Comparison of ENCODE assay signal across 8 mouse cellular contexts in genomic region chr5:131306321-131306907, GRCm38 (mm10). TPM values are rescaled to one million over a fixed set of nuclear protein-coding genes. Genes with fewer than 3 reads are reported as not detected.
DNase-seq lines count a peak whose midpoint lies in the region; ATAC-seq lines count a peak whose summit lies in the region.

No protein-coding gene starts in this region.

- peak; percentile 90 for DNase-seq in heart, adult 11 months
- no peak for DNase-seq in heart, adult 8-10 months (ENCODE audit: low spot score)
- DNase-seq in ES-CJ7 (ENCODE audit: low read depth, low spot score) = peak; percentile 45
- DNase-seq in embryo, embryonic 10.5 days (ENCODE audit: low spot score) = peak; percentile 30
- peak; percentile 54 for DNase-seq in limb, embryonic 11.5 days (ENCODE audit: low spot score)
- peak; percentile 19 for DNase-seq in right cerebral cortex, postnatal 4 days
- DNase-seq in c-Kit-positive CD71-positive TER-119-positive erythroid progenitor cells, embryonic 14.5 days (ENCODE audit: low spot score) = no peak

- H3K36me3 ChIP-seq in heart, embryonic 13.5 days = no peaks in the 10 kb centered on the region
- no peaks in the 10 kb centered on the region for H3K36me3 ChIP-seq in limb, embryonic 11.5 days (ENCODE audit: control insufficient read depth, insufficient read depth, low read length)

- H3K9ac ChIP-seq in heart, embryonic 13.5 days = peak overlapping the region; percentile 78
- no peak overlapping the region; the same call in 1 of the 2 replicates for H3K9ac ChIP-seq in limb, embryonic 11.5 days (ENCODE audit: low read length)

- peaks cover 11% of the 10 kb centered on the region for H3K4me1 ChIP-seq in heart, embryonic 13.5 days
- no peaks in the 10 kb centered on the region; the same call in none of the 2 replicates for H3K4me1 ChIP-seq in limb, embryonic 11.5 days (ENCODE audit: control insufficient read depth, insufficient read depth, low read length)

- H3K9me3 ChIP-seq in heart, embryonic 13.5 days = no peaks in the 10 kb centered on the region
- H3K9me3 ChIP-seq in limb, embryonic 11.5 days (ENCODE audit: control insufficient read depth, low read length) = no peaks in the 10 kb centered on the region

- peaks cover 45% of the 10 kb centered on the region for H3K27me3 ChIP-seq in heart, embryonic 13.5 days (replicated peaks)
- peaks cover 17% of the 10 kb centered on the region for H3K27me3 ChIP-seq in limb, embryonic 11.5 days (ENCODE audit: control insufficient read depth, insufficient read depth, low read length)

- ATAC-seq in heart, embryonic 13.5 days (ENCODE audit: extremely low read depth, insufficient number of reproducible peaks, low FRiP score, low TSS enrichment) = no peak
- no peak for ATAC-seq in limb, embryonic 11.5 days (ENCODE audit: insufficient number of reproducible peaks, low FRiP score, low TSS enrichment, low read depth)

- H3K4me3 ChIP-seq in heart, embryonic 13.5 days = peak overlapping the region; percentile 66
- H3K4me3 ChIP-seq in limb, embryonic 11.5 days (ENCODE audit: low read depth, low read length) = peak overlapping the region; percentile 67

- peak overlapping the region; percentile 81 for H3K4me2 ChIP-seq in heart, embryonic 13.5 days
- H3K4me2 ChIP-seq in limb, embryonic 11.5 days (ENCODE audit: low read depth, severe bottlenecking) = peak overlapping the region; percentile 98

- no peak overlapping the region for H3K27ac ChIP-seq in heart, embryonic 13.5 days (replicated peaks)
- H3K27ac ChIP-seq in limb, embryonic 11.5 days (replicated peaks; ENCODE audit: low read depth, low read length) = no peak overlapping the region

- WGBS in heart, embryonic 13.5 days = 2% methylated on average over 39 of the region's 39 CpGs
- under 1% methylated on average over 39 of the region's 39 CpGs for WGBS in limb, embryonic 11.5 days

RNA-seq across cellular contexts. Expression of gene Galnt17, which starts 1.9 kb away (rescaled TPM):
- 1 to 10 TPM; 3.8 to 5.5 (median 4.1) TPM for total RNA-seq in heart, adult 8-10 months (2022)
- 1.0 and 1.1 TPM in 2 replicates for polyA plus RNA-seq in heart, embryonic 13.5 days (2015; fragmentation: Nextera tagmentation; extraction: Ambion mirVana)
- 1.0 and 1.1 TPM in 2 replicates for polyA plus RNA-seq in limb, embryonic 11.5 days (2014; fragmentation: Nextera tagmentation; extraction: Ambion mirVana)

Comparison
In these comparisons a context has a peak if more than half of its experiments do, and no peak if none do; other contexts are left out.
1. DNase-seq: peak in heart, adult 11 months (single experiment), ES-CJ7 (single experiment), embryo, embryonic 10.5 days (single experiment), limb, embryonic 11.5 days (single experiment) and right cerebral cortex, postnatal 4 days (single experiment); none in heart, adult 8-10 months (single experiment) and c-Kit-positive CD71-positive TER-119-positive erythroid progenitor cells, embryonic 14.5 days (single experiment).